Mouse (Mus musculus) kidney, adult 2 months (tissue): ENCODE measurements around the gene Clcnkb.

Source experiments
- CTCF ChIP-seq: fragments of 200-500 bp; conservative IDR thresholded peaks from 2 replicates; pipeline ENCODE4 v1.5.1; 2011; ENCODE audit warnings: low read depth, mild to moderate bottlenecking, control low read depth, low read length, moderate library complexity, mixed read lengths; ENCODE audit not compliant: insufficient read depth, insufficient read length
- POLR2A ChIP-seq: fragments of 200-500 bp; IDR thresholded peaks from one replicate; pipeline ENCODE4 v1.6.1; 2011; ENCODE audit warnings: low read depth, low read length, control low read depth

DNA sequence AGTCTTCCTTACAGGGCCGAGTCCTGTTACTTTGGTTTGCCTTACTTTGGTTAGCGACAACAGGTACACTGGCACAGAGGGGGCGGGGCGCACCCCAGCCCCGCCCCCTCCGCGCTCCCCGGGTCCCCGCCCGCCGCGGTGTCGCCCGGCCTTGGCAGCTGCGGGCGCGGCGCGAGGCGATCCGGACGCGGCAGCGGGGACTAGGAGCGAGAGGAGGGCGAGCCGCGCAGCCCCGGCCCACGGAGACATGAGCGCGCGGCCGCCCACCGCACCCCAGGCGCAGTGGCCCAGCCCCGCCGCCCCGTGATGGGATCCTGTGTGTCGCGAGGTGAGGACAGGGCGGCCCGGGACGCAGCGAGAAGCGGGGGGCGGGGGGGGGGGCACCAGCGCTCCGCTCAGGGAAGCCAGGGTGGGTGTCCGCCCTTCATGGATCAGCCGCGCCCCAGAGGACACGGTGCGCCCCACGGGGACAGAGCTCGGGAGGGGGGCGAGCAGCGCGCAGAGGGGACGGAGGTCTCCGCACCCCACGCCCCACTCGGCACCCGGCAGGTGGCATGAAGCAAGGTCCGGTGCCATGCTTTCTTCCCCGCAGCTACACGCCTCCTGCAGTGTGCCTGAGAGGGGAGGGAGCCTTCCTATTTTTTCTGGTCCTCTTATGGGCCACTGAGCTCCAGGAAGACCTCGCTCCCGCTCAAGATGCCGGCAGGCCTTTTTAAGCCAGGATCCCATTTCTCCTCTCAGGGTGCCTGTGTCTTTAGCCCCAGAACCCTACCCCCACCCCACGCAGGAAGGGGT, 47.6 kb downstream of the Clcnkb start, which contains the start of gene Fam131c:
- no peak for TF ChIP-seq CTCF
- TF ChIP-seq POLR2A = no peak
